Mouse (Mus musculus): Measurements from ENCODE around the gene Prkn.

DNA sequence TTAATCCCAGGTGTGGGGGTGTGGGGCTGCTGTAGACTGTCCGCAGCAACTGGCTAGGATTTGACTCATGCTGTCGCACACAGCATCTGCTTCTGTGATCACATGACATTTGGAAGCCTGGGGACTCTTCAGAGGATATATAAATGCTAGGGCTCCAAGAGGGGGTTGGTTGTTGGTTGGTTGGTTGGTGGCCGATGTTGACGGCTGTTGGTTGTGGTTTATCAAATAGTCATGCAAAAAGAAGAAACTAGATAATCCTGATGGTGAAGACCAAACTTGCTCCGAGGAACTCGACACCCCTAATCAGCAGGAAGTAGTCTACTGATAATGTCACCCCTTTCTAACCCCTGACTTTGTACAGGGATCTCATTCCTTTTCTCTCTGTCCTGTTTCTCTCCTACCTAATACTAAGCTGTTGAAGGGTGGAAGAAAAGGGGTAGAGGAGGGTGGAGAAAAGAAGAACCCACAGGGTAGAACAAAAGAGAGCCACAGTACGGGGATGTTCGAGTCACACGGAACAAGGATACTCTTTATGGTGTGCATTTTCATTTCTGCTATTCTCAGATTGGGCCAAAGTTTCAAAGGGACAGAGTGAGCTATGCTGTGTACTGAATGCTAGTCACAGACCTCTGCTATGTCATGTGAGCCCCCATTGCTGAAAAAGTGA lies 948.2 kb downstream of the Prkn start:
- TF ChIP-seq CTCF (IDR thresholded peaks at IDR 0.05; ENCODE audit: extremely low read depth, insufficient read length, insufficient replicate concordance, low read depth, low read length) (no peak), POLR2A (IDR thresholded peaks at IDR 0.05; ENCODE audit: low read depth, low read length) (no peak)

Data from small intestine, adult 2 months (tissue).